Mouse (Mus musculus) intestine, embryonic 16.5 days (tissue): Measurements from ENCODE around the gene Gm10142. TPM values are rescaled to one million over a fixed set of nuclear protein-coding genes. Genes with fewer than 3 reads are reported as not detected.
A peak's percentile ranks its signal among the peaks of the same experiment; 100 is the strongest.
"Not testable (repeated sequence)": the region's sequence is repeated elsewhere in the genome, so short reads cannot be mapped to it uniquely, and the experiment has no call there.

Experiments used
- ATAC-seq: fragments of 200-750 bp; cut with Nextera tagmentation; 2 replicates; pipeline ENCODE4 v1.8.0; 2017; ENCODE audit warnings: moderate TSS enrichment, moderate library complexity
- H3K27ac ChIP-seq: fragments of 300-500 bp; sonication (generic); 2 replicates; pipeline ENCODE4 v1.5.1; 2014; ENCODE audit warnings: mild to moderate bottlenecking, low read length
- H3K27me3 ChIP-seq: fragments of 300-500 bp; sonication (generic); replicated peaks from 2 replicates; pipeline ENCODE4 v1.6.1; 2014; ENCODE audit warnings: low read length, control low read depth, mixed read lengths; ENCODE audit not compliant: control insufficient read depth, insufficient read depth
- H3K36me3 ChIP-seq: fragments of 300-500 bp; sonication (generic); 2 replicates; pipeline ENCODE4 v1.6.1; 2014; ENCODE audit warnings: low read length, control low read depth; ENCODE audit not compliant: control insufficient read depth, insufficient read depth
- H3K4me1 ChIP-seq: fragments of 300-500 bp; sonication (generic); 2 replicates; pipeline ENCODE4 v1.6.1; 2014; ENCODE audit warnings: low read length, control low read depth, mixed read lengths; ENCODE audit not compliant: control insufficient read depth, insufficient read depth
- H3K4me2 ChIP-seq: fragments of 300-500 bp; sonication (generic); 2 replicates; pipeline ENCODE4 v1.6.1; 2014; ENCODE audit warnings: low read depth, low read length, control low read depth
- H3K4me3 ChIP-seq: fragments of 300-500 bp; sonication (generic); 2 replicates; pipeline ENCODE4 v1.5.1; 2014; ENCODE audit warnings: mild to moderate bottlenecking, low read length
- H3K9ac ChIP-seq: fragments of 300-500 bp; sonication (generic); 2 replicates; pipeline ENCODE4 v1.6.1; 2014; ENCODE audit warnings: low read depth, low read length
- H3K9me3 ChIP-seq: fragments of 300-500 bp; sonication (generic); 2 replicates; pipeline ENCODE4 v1.6.1; 2016; ENCODE audit warnings: low read length, control low read depth; ENCODE audit not compliant: control insufficient read depth
- WGBS: fragments of 180-500 bp; shearing (Covaris S2); extraction: QIAGEN DNeasy Blood & Tissue Kit; methylation state at CpG from one replicate; pipeline ENCODE4 v1.1.7; 2014; 5-methylcytosine and 5-hydroxymethylcytosine counted together
- polyA plus RNA-seq: library from polyadenylated mRNA; unstranded; fragments of >200 nt; fragmentation: Nextera tagmentation; extraction: Ambion mirVana; gene quantifications from 2 replicates; pipeline ENCODE4 v1.2.1, GENCODE M21; 2015

Gene Gm10142
- polyA plus RNA-seq, 1 experiment from 2014 or later: not detected

GRCm38 (mm10) chr10:77685895-77686664, 29.5 kb upstream of the Gm10142 start, which contains the start of gene Tspear:
TSS of gene Tspear (plus strand) at chr10:77686569.
- ATAC-seq: peak; percentile 84
- H3K27ac ChIP-seq: no peak within 1 kb of the TSS
- H3K9me3 ChIP-seq: no peaks in the 10 kb centered on the region
- WGBS: 3% methylated on average over 22 of the region's 22 CpGs
- H3K9ac ChIP-seq: peak within 1 kb of the TSS; percentile 7; the same call in 1 of the 2 replicates
- no peak within 1 kb of the TSS for H3K4me3 ChIP-seq
- peaks cover 3% of the 10 kb centered on the region; the same call in 1 of the 2 replicates for H3K4me1 ChIP-seq
- peak within 1 kb of the TSS; percentile 26; the same call in 1 of the 2 replicates for H3K4me2 ChIP-seq
- no peaks in the 10 kb centered on the region for H3K36me3 ChIP-seq
- peaks cover 14% of the 10 kb centered on the region; the same call in 1 of the 2 replicates for H3K27me3 ChIP-seq

- Histone ChIP-seq H3K36me3 (no peaks in the 10 kb centered on the region), H3K9me3 (no peaks in the 10 kb centered on the region), H3K4me2 (no peak overlapping the region), H3K27me3 (peaks cover 14% of the 10 kb centered on the region; the same call in 1 of the 2 replicates), H3K27ac (no peak overlapping the region), H3K4me3 (no peak overlapping the region), H3K9ac (no peak overlapping the region), H3K4me1 (peaks cover 3% of the 10 kb centered on the region; the same call in 1 of the 2 replicates)
- ATAC-seq: no peak
- WGBS: 28% methylated on average over 10 of the region's 10 CpGs
Measured at GRCm38 (mm10) chr10:77687021-77687420, 28.6 kb upstream of the Gm10142 start.

- H3K9me3 ChIP-seq, H3K4me1 ChIP-seq, ATAC-seq, H3K36me3 ChIP-seq, H3K27ac ChIP-seq, H3K4me2 ChIP-seq, H3K4me3 ChIP-seq, H3K9ac ChIP-seq: not testable (repeated sequence)
- H3K27me3 ChIP-seq: peaks cover 14% of the 10 kb centered on the region; the same call in 1 of the 2 replicates
- 72% methylated on average over 3 of the region's 3 CpGs for WGBS
Measured at GRCm38 (mm10) chr10:77690356-77690807, 25.2 kb upstream of the Gm10142 start, which contains the start of gene Gm19402. TSS of gene Gm19402 (minus strand) at chr10:77690757.

GRCm38 (mm10) chr10:77697133-77697532, 18.5 kb upstream of the Gm10142 start, which contains the start of gene Gm9508:
TSS of gene Gm9508 (minus strand) at chr10:77697233.
- H3K27me3 ChIP-seq: no peaks in the 10 kb centered on the region

GRCm38 (mm10) chr10:77706326-77706725, 9.3 kb upstream of the Gm10142 start, which contains the start of gene Gm10272:
TSS of gene Gm10272 (plus strand) at chr10:77706626.
- Histone ChIP-seq H3K4me2 (no peak within 1 kb of the TSS), H3K4me3 (no peak within 1 kb of the TSS), H3K4me1 (no peaks in the 10 kb centered on the region), H3K9me3 (no peaks in the 10 kb centered on the region), H3K27me3 (no peaks in the 10 kb centered on the region), H3K27ac (no peak within 1 kb of the TSS), H3K9ac (no peak within 1 kb of the TSS), H3K36me3 (no peaks in the 10 kb centered on the region)
- ATAC-seq: no peak
- 96% methylated on average over 1 of the region's 1 CpGs for WGBS

More at GRCm38 (mm10) chr10:77697133-77697532, 18.5 kb upstream of the Gm10142 start, which contains the start of gene Gm9508:
- Histone ChIP-seq H3K9me3 (0 out of 2 replicates have a peak, but pooled peaks cover 4% of the 10 kb centered on the region), H3K4me2 (no peak within 1 kb of the TSS), H3K27ac (no peak within 1 kb of the TSS), H3K9ac (no peak within 1 kb of the TSS), H3K4me3 (no peak within 1 kb of the TSS), H3K36me3 (no peaks in the 10 kb centered on the region), H3K4me1 (no peaks in the 10 kb centered on the region)
- WGBS: 42% methylated on average over 4 of the region's 4 CpGs
- no peak for ATAC-seq

GRCm38 (mm10) chr10:77709831-77710230, 5.8 kb upstream of the Gm10142 start:
- no peaks in the 10 kb centered on the region for H3K4me1 ChIP-seq
- H3K4me2 ChIP-seq: no peak overlapping the region
- H3K9ac ChIP-seq: no peak overlapping the region
- ATAC-seq: no peak
- no peaks in the 10 kb centered on the region for H3K36me3 ChIP-seq
- no peak overlapping the region for H3K27ac ChIP-seq
- H3K27me3 ChIP-seq: no peaks in the 10 kb centered on the region
- WGBS: 72% methylated on average over 3 of the region's 3 CpGs
- no peak overlapping the region for H3K4me3 ChIP-seq
- H3K9me3 ChIP-seq: peaks cover 3% of the 10 kb centered on the region

- not testable (repeated sequence) for H3K9ac ChIP-seq, H3K9me3 ChIP-seq, H3K36me3 ChIP-seq, H3K4me1 ChIP-seq, H3K4me3 ChIP-seq, ATAC-seq, H3K27ac ChIP-seq, H3K4me2 ChIP-seq, H3K27me3 ChIP-seq
Measured at GRCm38 (mm10) chr10:77711157-77711556, 4.5 kb upstream of the Gm10142 start, which contains the start of gene Gm10024. TSS of gene Gm10024 (plus strand) at chr10:77711457.

GRCm38 (mm10) chr10:77713734-77714133, 1.9 kb upstream of the Gm10142 start:
- WGBS: 66% methylated on average over 4 of the region's 4 CpGs
- ATAC-seq: no peak
- peaks cover 4% of the 10 kb centered on the region for H3K9me3 ChIP-seq

GRCm38 (mm10) chr10:77720299-77720698, 4.7 kb downstream of the Gm10142 start, which contains the start of gene Krtap12-1:
TSS of gene Krtap12-1 (plus strand) at chr10:77720599.
- H3K27me3 ChIP-seq, H3K36me3 ChIP-seq, H3K4me3 ChIP-seq, H3K9ac ChIP-seq, H3K9me3 ChIP-seq, ATAC-seq, H3K4me1 ChIP-seq, H3K27ac ChIP-seq, H3K4me2 ChIP-seq: not testable (repeated sequence)
- 90% methylated on average over 1 of the region's 1 CpGs for WGBS

More at GRCm38 (mm10) chr10:77713734-77714133, 1.9 kb upstream of the Gm10142 start:
- Histone ChIP-seq H3K27me3 (no peaks in the 10 kb centered on the region), H3K4me2 (no peak overlapping the region), H3K9ac (no peak overlapping the region), H3K36me3 (no peaks in the 10 kb centered on the region), H3K27ac (no peak overlapping the region), H3K4me3 (no peak overlapping the region), H3K4me1 (no peaks in the 10 kb centered on the region)
